26 mouse cellular contexts compared by ENCODE assay signal in genomic region chr2:126781478-126781877, GRCm38 (mm10). TPM values are rescaled to one million over a fixed set of nuclear protein-coding genes. Genes with fewer than 3 reads are reported as not detected.
DNase-seq lines count a peak whose midpoint lies in the region; ATAC-seq and TF ChIP-seq lines count a peak whose summit lies in the region.
"Had no signal": no experiment of that assay in that cellular context is flagged by ENCODE, and none has a peak within 500 bp of the region (broad histone marks: within the 10 kb centered on the region; RNA-seq: fewer than 3 reads in every experiment).

No protein-coding gene starts in this region.

- 92% methylated on average over 1 of the region's 1 CpGs for WGBS in midbrain, embryonic 14.5 days
- WGBS in midbrain, embryonic 15.5 days, result 96% methylated on average over 1 of the region's 1 CpGs

- H3K9me3 ChIP-seq in CH12.LX (replicated peaks; ENCODE audit: low read length) (no peaks in the 10 kb centered on the region), MEL (replicated peaks; ENCODE audit: insufficient read depth, low read length) (no peaks in the 10 kb centered on the region)
- no peaks in the 10 kb centered on the region for H3K9me3 ChIP-seq in midbrain, embryonic 14.5 days (ENCODE audit: control insufficient read depth, low read length)
- no peaks in the 10 kb centered on the region for H3K9me3 ChIP-seq in midbrain, embryonic 15.5 days
- H3K9me3 ChIP-seq: G1E had no signal

- DNase-seq in heart, adult 11 months, result peak; percentile 14
- DNase-seq in heart, postnatal 10 days, result no peak
- DNase-seq in CH12.LX (ENCODE audit: extremely low read depth) (no peak), MEL (ENCODE audit: low read depth, low spot score) (peak; percentile 52), MEL-GATA-1-ER (ENCODE audit: extremely low read depth, low read depth) (peak; percentile 12)
- no peak for DNase-seq in midbrain, embryonic 14.5 days
- DNase-seq in lung, postnatal 10 days, result no peak
- DNase-seq: adrenal gland, adult 2 months; adrenal gland, adult 8-10 months; adrenal gland, postnatal 10 days; adrenal gland, postnatal 14 days; adrenal gland, postnatal 25 days; adrenal gland, postnatal 36 days; B cell, adult 2 months; cerebellum, adult 11 months; cerebellum, adult 11-12 months; cerebellum, adult 18-20 months; cerebellum, adult 2 months; cerebellum, adult 8-10 months had no signal

- intact Hi-C loops in heart, postnatal 10 days (cut with DNase I), result no loop called here

- H3K27ac ChIP-seq in CH12.LX (ENCODE audit: insufficient read depth, low read depth) (no peak overlapping the region), MEL (ENCODE audit: control insufficient read depth, low read depth, low read length) (no peak overlapping the region)
- no peak overlapping the region for H3K27ac ChIP-seq in midbrain, embryonic 14.5 days (replicated peaks; ENCODE audit: low read depth, low read length)
- H3K27ac ChIP-seq in midbrain, embryonic 15.5 days, result no peak overlapping the region

- TF ChIP-seq EP300 in CH12.LX (IDR thresholded peaks at IDR 0.05; ENCODE audit: low read length) (no peak), MEL (IDR thresholded peaks at IDR 0.05; ENCODE audit: low read depth in 1 of 2, low read length in 2 of 2) (no peak)

- no peak overlapping the region for H3K4me3 ChIP-seq in CH12.LX (replicated peaks in 1 of 3; ENCODE audit: low read depth in 2 of 3, low read length in 2 of 3, poor library complexity in 1 of 3)
- no peak overlapping the region for H3K4me3 ChIP-seq in MEL (ENCODE audit: control insufficient read depth in 1 of 2, insufficient read depth in 1 of 2, low read depth in 2 of 2, low read length in 2 of 2)
- no peak overlapping the region for H3K4me3 ChIP-seq in midbrain, embryonic 14.5 days (replicated peaks; ENCODE audit: low read depth, low read length)
- H3K4me3 ChIP-seq in midbrain, embryonic 15.5 days, result no peak overlapping the region

- H3K4me2 ChIP-seq in CH12.LX (ENCODE audit: insufficient read depth, low read depth, poor library complexity, severe bottlenecking), result no peak overlapping the region
- no peak overlapping the region for H3K4me2 ChIP-seq in midbrain, embryonic 14.5 days (ENCODE audit: low read length)
- H3K4me2 ChIP-seq in midbrain, embryonic 15.5 days, result no peak overlapping the region

- H3K4me1 ChIP-seq in CH12.LX (ENCODE audit: control insufficient read depth in 1 of 2, insufficient read depth in 2 of 2), result peaks cover 0 to 3% of the 10 kb centered on the region in 2 experiments; a peak in 2 of 4 replicates
- no peaks in the 10 kb centered on the region for H3K4me1 ChIP-seq in MEL (ENCODE audit: control insufficient read depth in 1 of 2, insufficient read depth in 2 of 2, low read length in 2 of 2)
- no peaks in the 10 kb centered on the region for H3K4me1 ChIP-seq in midbrain, embryonic 14.5 days (ENCODE audit: control insufficient read depth, insufficient read depth, low read length)
- H3K4me1 ChIP-seq in midbrain, embryonic 15.5 days, result no peaks in the 10 kb centered on the region

- in situ Hi-C loops in CH12.LX (cut with MboI; ENCODE audit: low pct_ligation_motif_present, low pct_unique_long_range_greater_than_20kb, low sequenced_read_pairs), result loop anchor here (10.0 kb wide), 2 partner anchors 187 to 223 kb away; partner anchors contain the start of gene Ap4e1

- TF ChIP-seq POLR2A in CH12.LX (IDR thresholded peaks at IDR 0.05; ENCODE audit: low read depth, low read length) (no peak), MEL (IDR thresholded peaks at IDR 0.05; ENCODE audit: control insufficient read depth in 1 of 2, insufficient read depth in 1 of 2, low read depth in 1 of 2, low read length in 2 of 2, poor library complexity in 1 of 2) (no peak)

- TF ChIP-seq CTCF in CH12.LX (conservative IDR thresholded peaks at IDR 0.05 in 1 of 2, IDR thresholded peaks at IDR 0.05 in 1 of 2; ENCODE audit: low read depth in 2 of 2, low read length in 2 of 2) (no peak), MEL (IDR thresholded peaks at IDR 0.05 in 2 of 3, conservative IDR thresholded peaks at IDR 0.05 in 1 of 3; ENCODE audit: control insufficient read depth in 1 of 3, insufficient read depth in 1 of 3, low read depth in 2 of 3, low read length in 3 of 3, poor library complexity in 1 of 3, severe bottlenecking in 1 of 3) (no peak)

- H3K79me2 ChIP-seq in CH12.LX (replicated peaks; ENCODE audit: control insufficient read depth, extremely low read depth, insufficient read depth, poor library complexity, severe bottlenecking) (no peaks in the 10 kb centered on the region), MEL (ENCODE audit: control insufficient read depth, insufficient read depth, low read length, poor library complexity) (no peaks in the 10 kb centered on the region)

- H3K27me3 ChIP-seq in CH12.LX (replicated peaks) (no peaks in the 10 kb centered on the region), MEL (ENCODE audit: control insufficient read depth in 1 of 2, insufficient read depth in 2 of 2, low read length in 2 of 2) (peaks cover 0 to 2% of the 10 kb centered on the region in 2 experiments; a peak in 1 of 4 replicates)
- H3K27me3 ChIP-seq in midbrain, embryonic 14.5 days (ENCODE audit: control insufficient read depth, insufficient read depth, low read length), result no peaks in the 10 kb centered on the region
- no peaks in the 10 kb centered on the region for H3K27me3 ChIP-seq in midbrain, embryonic 15.5 days (replicated peaks)
- H3K27me3 ChIP-seq: Patski had no signal

- H3K36me3 ChIP-seq in CH12.LX (replicated peaks in 1 of 2; ENCODE audit: control insufficient read depth in 1 of 2, insufficient read depth in 1 of 2, low read length in 1 of 2) (no peaks in the 10 kb centered on the region), MEL (ENCODE audit: control insufficient read depth in 1 of 2, insufficient read depth in 2 of 2, low read length in 2 of 2) (no peaks in the 10 kb centered on the region)
- H3K36me3 ChIP-seq in midbrain, embryonic 14.5 days (ENCODE audit: control insufficient read depth, insufficient read depth, low read length), result no peaks in the 10 kb centered on the region
- H3K36me3 ChIP-seq in midbrain, embryonic 15.5 days (replicated peaks), result no peaks in the 10 kb centered on the region
- H3K36me3 ChIP-seq: G1E had no signal

- H3K9ac ChIP-seq in CH12.LX (ENCODE audit: insufficient read depth, low read depth) (no peak overlapping the region), MEL (ENCODE audit: control insufficient read depth, low read depth, low read length, poor library complexity, severe bottlenecking) (no peak overlapping the region)
- H3K9ac ChIP-seq in midbrain, embryonic 14.5 days (replicated peaks; ENCODE audit: low read length), result no peak overlapping the region
- no peak overlapping the region for H3K9ac ChIP-seq in midbrain, embryonic 15.5 days

- TF ChIP-seq RAD21 in CH12.LX (IDR thresholded peaks at IDR 0.05; ENCODE audit: low read depth, low read length) (no peak), MEL (IDR thresholded peaks at IDR 0.05; ENCODE audit: low read depth, low read length) (no peak)

- dilution Hi-C loops in CH12.LX (cut with MboI; ENCODE audit: extremely low pct_ligation_motif_present, extremely low pct_unique_long_range_greater_than_20kb, low sequenced_read_pairs), result no loop called here

- no peak for ATAC-seq in midbrain, embryonic 14.5 days (ENCODE audit: low FRiP score, low TSS enrichment)
- no peak for ATAC-seq in midbrain, embryonic 15.5 days (replicated peaks)
- ATAC-seq: activated CD4-positive, CD25-positive, alpha-beta regulatory T cell, adult 4 months; CD4-positive, CD25-positive, alpha-beta regulatory T cell, adult 4 months; Patski had no signal

TF ChIP-seq in CH12.LX, 34 proteins besides CTCF, POLR2A, EP300 and RAD21:
- TF ChIP-seq IRF4 (IDR thresholded peaks at IDR 0.05; ENCODE audit: low read depth, low read length) (no peak), TBP (conservative IDR thresholded peaks at IDR 0.05; ENCODE audit: low read depth, low read length) (peak; percentile 91)

TF ChIP-seq in MEL, 35 proteins besides CTCF, POLR2A, EP300 and RAD21:
- no peak for TF ChIP-seq HCFC1 (IDR thresholded peaks at IDR 0.05; ENCODE audit: low read depth, low read length)
- TF ChIP-seq NELFE (IDR thresholded peaks at IDR 0.05; ENCODE audit: low read depth, low read length), result no peak
- no peak for TF ChIP-seq RCOR1 (IDR thresholded peaks at IDR 0.05; ENCODE audit: low read depth, low read length)
- no peak for TF ChIP-seq CHD2 (IDR thresholded peaks at IDR 0.05; ENCODE audit: low read length)
- TF ChIP-seq MAFK (IDR thresholded peaks at IDR 0.05; ENCODE audit: borderline replicate concordance, low read depth, low read length), result peak; percentile 90
- peak; percentile 99 for TF ChIP-seq TBP (IDR thresholded peaks at IDR 0.05; ENCODE audit: low read depth, low read length)
- no peak for TF ChIP-seq CHD1 (IDR thresholded peaks at IDR 0.05; ENCODE audit: low read depth, low read length)
- no peak for TF ChIP-seq POLR2AphosphoS5 (IDR thresholded peaks at IDR 0.05; ENCODE audit: borderline replicate concordance, low read depth, low read length)

RNA-seq across cellular contexts. Expression of gene Usp50, which starts 1.8 kb away (rescaled TPM):
- total RNA-seq in heart, postnatal 10 days (2021), result not detected
- total RNA-seq in CH12.LX (2012; rRNA removed), result 0.84 and 0.89 TPM in 2 replicates
- 3.2 and 3.7 TPM in 2 replicates for total RNA-seq in CH12.LX (2014; rRNA removed)
- polyA plus RNA-seq in CH12.LX (2012; ENCODE audit: insufficient read length, low read depth), result 0.37 TPM in 2 replicates
- 0.56 and 1.0 TPM in 2 replicates for total RNA-seq in MEL (2012; rRNA removed)
- polyA plus RNA-seq in MEL (2012; ENCODE audit: insufficient read depth in 1 of 2, insufficient read length in 2 of 2, low read depth in 1 of 2, low replicate concordance in 2 of 2, missing spikeins in 1 of 2), result under 1 TPM in 1 of 2 experiments, not detected in 1; 0.28 TPM
- 3.1 TPM in 2 replicates for polyA plus RNA-seq in midbrain, embryonic 14.5 days (2014; fragmentation: Nextera tagmentation; extraction: Ambion mirVana)
- polyA plus RNA-seq in midbrain, embryonic 15.5 days (2015; fragmentation: Nextera tagmentation; extraction: Ambion mirVana), result 2.1 and 2.3 TPM in 2 replicates
- total RNA-seq: adrenal gland, adult 18-20 months; adrenal gland, adult 2 months; adrenal gland, postnatal 10 days; adrenal gland, postnatal 14 days; adrenal gland, postnatal 25 days; adrenal gland, postnatal 36 days; adrenal gland, postnatal 4 days had no signal

Comparison
In these comparisons a context has a peak if more than half of its experiments do, and no peak if none do; other contexts are left out.
1. DNase-seq: peak in heart, adult 11 months (single experiment), MEL (single experiment) and MEL-GATA-1-ER (single experiment); none in heart, postnatal 10 days (0 of 2), CH12.LX (single experiment), midbrain, embryonic 14.5 days (single experiment) and lung, postnatal 10 days (single experiment).